Mouse (Mus musculus) stomach, adult 2 months (tissue): ENCODE results near the gene Gm8267. TPM values are rescaled to one million over a fixed set of nuclear protein-coding genes. Genes with fewer than 3 reads are reported as not detected.

Experiments used
- polyA plus RNA-seq: library from polyadenylated mRNA; depleted of rRNA; stranded (reverse); fragments of >200 nt; gene quantifications from 2 replicates; pipeline ENCODE4 v1.2.3, GENCODE M21; 2012; rRNA removed

Gene Gm8267
- polyA plus RNA-seq, result not detected in 2 replicates

GRCm38 (mm10) chr14:44750240-44750639 is at the start of gene Gm8267:
Gene Gm8267, minus strand, starts transcription at chr14:44750340.

DNA sequence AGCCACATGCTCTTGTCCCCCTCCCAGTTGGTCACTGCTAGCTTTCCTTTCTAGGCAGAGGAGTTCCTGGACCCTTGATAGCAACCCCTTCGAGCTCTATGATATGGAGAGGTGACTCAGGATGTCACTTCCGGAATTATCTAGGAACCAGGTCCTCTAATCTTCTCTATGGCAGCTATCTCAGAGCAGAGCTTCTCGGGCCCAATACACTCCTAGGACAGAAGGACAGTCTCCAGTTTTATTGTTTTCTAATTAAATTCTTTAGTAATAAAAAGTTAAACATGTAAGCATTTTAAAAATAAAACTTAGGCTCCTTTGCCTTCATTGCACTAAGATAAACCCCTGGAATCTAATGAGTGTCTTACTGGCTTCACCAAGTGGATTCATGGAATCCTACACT is 43.8 kb downstream of the Gm8267 start, which contains the start of gene Gm8257:
TSS of gene Gm8257 (minus strand) at position 101 of the 400 bp plus-strand sequence.

Other genes with a start within 250 kb of the Gm8267 start
- not detected in 2 replicates for gene Gm17093, start 232.1 kb downstream of the Gm8267 start, polyA plus RNA-seq
- gene Gm8247, start 167.2 kb downstream of the Gm8267 start, polyA plus RNA-seq, result not detected in 2 replicates
- not detected in 2 replicates for gene Gm5624, start 122.4 kb downstream of the Gm8267 start, polyA plus RNA-seq
- not detected in 2 replicates for gene Gm8257, start 43.9 kb downstream of the Gm8267 start, polyA plus RNA-seq
- gene Ptgdr, start 109.0 kb upstream of the Gm8267 start, polyA plus RNA-seq, result 0.10 and 0.15 TPM in 2 replicates
- 1.7 and 1.8 TPM in 2 replicates for gene Ptger2, start 237.9 kb upstream of the Gm8267 start, polyA plus RNA-seq